Mouse (Mus musculus) brain, embryonic 18.5 days (tissue): Measurements from ENCODE around the gene Gm6676.
"Not testable (repeated sequence)": the region's sequence is repeated elsewhere in the genome, so short reads cannot be mapped to it uniquely, and the experiment has no call there.

Source experiments
- DNase-seq: peaks from one replicate; pipeline ENCODE4 v3.0.0-alpha.2; 2012; ENCODE audit warnings: low read depth, low spot score

Gene Gm6676

DNA sequence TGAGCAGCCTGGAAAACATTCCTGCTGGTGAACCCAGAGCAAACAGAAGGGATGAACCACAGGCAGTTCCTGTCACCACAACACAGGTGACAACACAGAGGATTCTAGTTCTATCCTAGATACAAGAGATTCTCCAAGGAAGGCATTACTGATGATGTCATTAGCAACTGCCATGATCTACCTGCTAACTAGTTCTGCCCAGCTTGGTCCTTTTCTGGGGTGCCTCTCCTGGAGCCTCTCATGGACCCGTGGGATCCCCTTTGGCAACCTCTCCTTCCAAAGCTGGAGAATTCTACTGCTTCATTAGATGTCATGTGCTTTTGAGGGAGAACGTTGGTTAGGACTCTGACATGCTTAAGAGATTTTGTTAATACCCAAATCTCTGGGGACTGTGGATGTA is at the start of gene Gm6676:
Gene Gm6676, minus strand, starts transcription at position 101 of the 400 bp plus-strand sequence.
- not testable (repeated sequence) for DNase-seq

DNA sequence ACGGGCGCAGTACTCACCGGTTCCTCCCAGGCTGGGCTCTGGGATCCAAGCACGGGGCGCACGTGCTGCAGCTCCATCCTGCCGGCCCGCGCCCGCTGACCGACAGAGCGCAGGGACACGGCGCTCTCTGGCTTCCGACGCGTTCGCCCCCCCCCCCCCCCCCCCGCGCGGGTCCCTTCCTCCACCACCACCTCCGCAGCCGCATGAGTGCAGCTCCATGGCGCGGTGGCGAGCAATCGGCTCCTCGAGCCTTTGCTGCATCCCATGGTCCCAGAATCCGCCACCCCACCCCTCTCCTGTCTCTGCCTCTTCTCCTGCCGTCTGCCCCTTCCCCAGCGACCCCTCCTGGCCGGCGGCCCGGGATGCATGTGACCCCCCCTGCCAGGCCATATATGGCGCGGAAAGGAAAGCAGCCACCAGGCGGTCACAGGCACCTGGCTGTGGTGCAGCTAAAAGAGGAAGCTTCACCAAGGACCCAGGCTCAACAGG is 49.3 kb upstream of the Gm6676 start, which contains the start of gene Gm3512:
Gene Gm3512, minus strand, starts transcription at position 51 of the 489 bp plus-strand sequence.
- not testable (repeated sequence) for DNase-seq

DNA sequence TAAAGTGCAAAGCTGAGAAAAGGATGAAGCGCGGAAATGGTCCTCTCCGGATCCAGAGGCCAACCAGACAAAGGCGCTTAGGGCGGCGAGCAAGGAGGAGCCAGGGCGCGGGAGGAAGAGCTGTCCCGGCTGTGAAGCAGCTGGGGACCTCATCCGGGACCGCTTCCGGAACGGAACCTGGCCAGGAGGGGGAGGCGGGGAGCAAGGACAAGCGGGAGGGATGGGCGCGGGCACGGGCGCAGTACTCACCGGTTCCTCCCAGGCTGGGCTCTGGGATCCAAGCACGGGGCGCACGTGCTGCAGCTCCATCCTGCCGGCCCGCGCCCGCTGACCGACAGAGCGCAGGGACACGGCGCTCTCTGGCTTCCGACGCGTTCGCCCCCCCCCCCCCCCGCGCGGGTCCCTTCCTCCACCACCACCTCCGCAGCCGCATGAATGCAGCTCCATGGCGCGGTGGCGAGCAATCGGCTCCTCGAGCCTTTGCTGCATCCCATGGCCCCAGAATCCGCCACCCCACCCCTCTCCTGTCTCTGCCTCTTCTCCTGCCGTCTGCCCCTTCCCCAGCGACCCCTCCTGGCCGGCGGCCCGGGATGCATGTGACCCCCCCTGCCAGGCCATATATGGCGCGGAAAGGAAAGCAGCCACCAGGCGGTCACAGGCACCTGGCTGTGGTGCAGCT is 19.9 kb downstream of the Gm6676 start:
- not testable (repeated sequence) for DNase-seq

DNA sequence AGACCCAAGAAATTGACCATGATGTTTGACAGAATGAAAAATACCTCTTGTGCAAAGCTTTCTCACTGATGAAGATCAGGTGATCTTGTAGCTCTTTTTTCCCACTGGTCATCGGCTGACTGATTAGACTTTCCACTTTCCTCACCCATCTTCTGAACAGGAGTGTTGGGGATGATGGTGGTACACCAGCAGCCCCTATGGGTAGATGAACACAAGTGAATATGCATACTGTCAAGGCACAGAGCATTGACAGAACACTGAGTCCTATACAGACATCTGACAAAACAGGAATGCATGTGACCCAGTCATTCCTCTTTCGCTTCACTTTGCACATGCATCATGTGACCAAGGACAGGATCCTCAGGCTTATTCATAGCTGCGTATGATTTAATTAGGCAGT is 24.7 kb downstream of the Gm6676 start, which contains the start of gene Gm3696:
Gene Gm3696, minus strand, starts transcription at position 101 of the 400 bp plus-strand sequence.
- not testable (repeated sequence) for DNase-seq
